Mouse (Mus musculus) fibroblast of lung, adult 2 months (primary cell): ENCODE measurements around the gene Mocs1.

Source experiments
- DNase-seq: peaks from one replicate; pipeline ENCODE4 v3.0.0-alpha.2; 2011; ENCODE audit warnings: low read depth

Mocs1 gene

GRCm38 (mm10) chr17:49481876-49482275, 53.7 kb downstream of the Mocs1 start:
- DNase-seq: no peak

GRCm38 (mm10) chr17:49484435-49484834, 56.3 kb downstream of the Mocs1 start:
- no peak for DNase-seq

GRCm38 (mm10) chr17:49489098-49489497, 60.9 kb downstream of the Mocs1 start:
- DNase-seq: peak; percentile 40

- no peak for DNase-seq
Observed at GRCm38 (mm10) chr17:49493276-49493675, 65.1 kb downstream of the Mocs1 start.

- DNase-seq: no peak
Observed at GRCm38 (mm10) chr17:49498169-49498568, 70.0 kb downstream of the Mocs1 start.

- no peak for DNase-seq
Observed at GRCm38 (mm10) chr17:49499635-49500034, 71.5 kb downstream of the Mocs1 start.

- DNase-seq: no peak
Observed at GRCm38 (mm10) chr17:49500234-49500633, 72.1 kb downstream of the Mocs1 start.

- DNase-seq: no peak
Observed at GRCm38 (mm10) chr17:49503246-49503900, 75.2 kb downstream of the Mocs1 start.
